ENCODE assay signal across 20 mouse cellular contexts in genomic region chr6:32754524-32754923, GRCm38 (mm10).
DNase-seq lines count a peak whose midpoint lies in the region; ATAC-seq and TF ChIP-seq lines count a peak whose summit lies in the region.
"Had no signal": no experiment of that assay in that cellular context is flagged by ENCODE, and none has a peak within 500 bp of the region (broad histone marks: within the 10 kb centered on the region; RNA-seq: fewer than 3 reads in every experiment).

No protein-coding gene starts in this region.

- no peaks in the 10 kb centered on the region for H3K36me3 ChIP-seq in kidney, adult 2 months (ENCODE audit: control insufficient read depth, insufficient read depth, low read length)
- H3K36me3 ChIP-seq in midbrain, embryonic 10.5 days: no peaks in the 10 kb centered on the region
- H3K36me3 ChIP-seq: embryonic facial prominence, embryonic 15.5 days; G1E; heart, embryonic 13.5 days; hindbrain, embryonic 13.5 days; midbrain, embryonic 15.5 days; stomach, embryonic 15.5 days had no signal

- 85% methylated on average over 10 of the region's 10 CpGs for WGBS in kidney, adult 2 months
- 86% methylated on average over 10 of the region's 10 CpGs for WGBS in midbrain, embryonic 10.5 days

- no peak for TF ChIP-seq CTCF in kidney, adult 2 months (conservative IDR thresholded peaks at IDR 0.05; ENCODE audit: insufficient read depth, insufficient read length, low read depth, low read length)

- intact Hi-C loops in left cerebral cortex, postnatal 10 days (cut with DNase I): no loop called here

- peak; percentile 96 for ATAC-seq in frontal cortex, adult (ENCODE audit: low TSS enrichment)
- ATAC-seq: intestine, postnatal 0 days; midbrain, embryonic 15.5 days had no signal

- H3K27me3 ChIP-seq in kidney, adult 2 months (replicated peaks; ENCODE audit: control insufficient read depth, insufficient read depth, low read length): no peaks in the 10 kb centered on the region
- H3K27me3 ChIP-seq in midbrain, embryonic 10.5 days (ENCODE audit: low read depth, poor library complexity, severe bottlenecking): no peaks in the 10 kb centered on the region
- H3K27me3 ChIP-seq: embryonic facial prominence, embryonic 15.5 days; heart, embryonic 13.5 days; hindbrain, embryonic 13.5 days; midbrain, embryonic 15.5 days; stomach, embryonic 15.5 days had no signal

- TF ChIP-seq POLR2A in kidney, adult 2 months (IDR thresholded peaks at IDR 0.05; ENCODE audit: low read depth, low read length): no peak

- H3K4me1 ChIP-seq in kidney, adult 2 months (ENCODE audit: control insufficient read depth, insufficient read depth, low read length): no peaks in the 10 kb centered on the region
- no peaks in the 10 kb centered on the region for H3K4me1 ChIP-seq in midbrain, embryonic 10.5 days
- H3K4me1 ChIP-seq: embryonic facial prominence, embryonic 15.5 days; heart, embryonic 13.5 days; hindbrain, embryonic 13.5 days; midbrain, embryonic 15.5 days; stomach, embryonic 15.5 days had no signal

- no peaks in the 10 kb centered on the region for H3K9me3 ChIP-seq in midbrain, embryonic 10.5 days (replicated peaks)
- H3K9me3 ChIP-seq: embryonic facial prominence, embryonic 15.5 days; G1E; hindbrain, embryonic 13.5 days; midbrain, embryonic 15.5 days; stomach, embryonic 15.5 days had no signal

- DNase-seq in gastrocnemius, adult 8-10 months (ENCODE audit: low spot score in 2 of 2): peak; percentile 33 to 38
- DNase-seq in gastrocnemius, postnatal 10 days: no peak
- DNase-seq in left cerebral cortex, adult 11 months (ENCODE audit: low spot score): peak; percentile 32
- no peak for DNase-seq in left cerebral cortex, postnatal 10 days (ENCODE audit: extremely low spot score in 1 of 2, low spot score in 2 of 2)
- peak; percentile 40 to 56 for DNase-seq in left cerebral cortex, adult 9 months (ENCODE audit: low spot score in 2 of 2)
- DNase-seq in kidney, adult 2 months: no peak
- DNase-seq in midbrain, embryonic 10.5 days (ENCODE audit: low spot score): no peak
- DNase-seq: adrenal gland, postnatal 14 days; cerebellum, adult 9-11 months; kidney, postnatal 14 days; lung, embryonic 14.5 days; spleen, adult 18-20 months had no signal

- H3K27ac ChIP-seq in kidney, adult 2 months (ENCODE audit: insufficient read depth, low read depth, low read length): no peak overlapping the region
- no peak overlapping the region for H3K27ac ChIP-seq in midbrain, embryonic 10.5 days (replicated peaks)
- H3K27ac ChIP-seq: embryonic facial prominence, embryonic 15.5 days; heart, embryonic 13.5 days; hindbrain, embryonic 13.5 days; midbrain, embryonic 15.5 days; stomach, embryonic 15.5 days had no signal

- H3K4me3 ChIP-seq in kidney, adult 2 months (ENCODE audit: insufficient read depth, low read depth, low read length): no peak overlapping the region
- no peak overlapping the region for H3K4me3 ChIP-seq in midbrain, embryonic 10.5 days
- H3K4me3 ChIP-seq: embryonic facial prominence, embryonic 15.5 days; heart, embryonic 13.5 days; hindbrain, embryonic 13.5 days; midbrain, embryonic 15.5 days; stomach, embryonic 15.5 days had no signal

Comparison
In these comparisons a context has a peak if more than half of its experiments do, and no peak if none do; other contexts are left out.
1. DNase-seq: peak in gastrocnemius, adult 8-10 months (2 of 2), left cerebral cortex, adult 11 months (single experiment) and left cerebral cortex, adult 9 months (2 of 2); none in gastrocnemius, postnatal 10 days (single experiment), left cerebral cortex, postnatal 10 days (0 of 2), kidney, adult 2 months (single experiment) and midbrain, embryonic 10.5 days (single experiment).